Mouse (Mus musculus) thymus, adult 2 months (tissue): ENCODE measurements around the gene Capn15.

Experiments
- CTCF ChIP-seq: fragments of 200-500 bp; IDR thresholded peaks from 2 replicates; pipeline ENCODE4 v1.5.1; 2012; ENCODE audit warnings: mild to moderate bottlenecking, control low read depth, low read length, moderate library complexity, borderline replicate concordance; ENCODE audit not compliant: control insufficient read depth, poor library complexity, insufficient read depth; ENCODE audit errors: extremely low read depth
- POLR2A ChIP-seq: fragments of 200-500 bp; IDR thresholded peaks from 2 replicates; pipeline ENCODE4 v1.6.1; 2012; ENCODE audit warnings: mild to moderate bottlenecking, low read length, control low read depth, moderate library complexity; ENCODE audit not compliant: control insufficient read depth, poor library complexity, insufficient read depth; ENCODE audit errors: extremely low read depth

GRCm38 (mm10) chr17:25918037-25918750 lies 67.4 kb downstream of the Capn15 start:
- TF ChIP-seq CTCF (no peak), POLR2A (no peak)
